Mouse (Mus musculus): ENCODE results near the gene Sema6d. TPM values are rescaled to one million over a fixed set of nuclear protein-coding genes. Genes with fewer than 3 reads are reported as not detected.

Gene Sema6d
- polyA plus RNA-seq, 1 experiment from 2014 or later = 49.0 TPM

- no peak overlapping the region for H3K4me3 ChIP-seq (replicated peaks; ENCODE audit: low read length)
- DNase-seq (ENCODE audit: low spot score) = no peak
- no peaks in the 10 kb centered on the region for H3K27me3 ChIP-seq (ENCODE audit: control insufficient read depth, insufficient read depth, low read length)
- ATAC-seq (ENCODE audit: low FRiP score) = no peak
- H3K9ac ChIP-seq = no peak overlapping the region
- no peak overlapping the region for H3K27ac ChIP-seq
- H3K36me3 ChIP-seq (replicated peaks; ENCODE audit: control insufficient read depth, insufficient read depth) = no peaks in the 10 kb centered on the region
- no peaks in the 10 kb centered on the region for H3K9me3 ChIP-seq (ENCODE audit: control insufficient read depth, low read length)
- H3K4me2 ChIP-seq (replicated peaks) = no peak overlapping the region
- H3K4me1 ChIP-seq (replicated peaks; ENCODE audit: control insufficient read depth, insufficient read depth, low read length) = no peaks in the 10 kb centered on the region
- WGBS = 94% methylated on average over 5 of the region's 5 CpGs
Observed at GRCm38 (mm10) chr2:124397304-124397703, 307.5 kb downstream of the Sema6d start.

GRCm38 (mm10) chr2:124399611-124400010, 309.8 kb downstream of the Sema6d start:
- DNase-seq (ENCODE audit: low spot score) = no peak
- Histone ChIP-seq H3K9ac (no peak overlapping the region), H3K9me3 (ENCODE audit: control insufficient read depth, low read length) (no peaks in the 10 kb centered on the region), H3K4me3 (replicated peaks; ENCODE audit: low read length) (no peak overlapping the region), H3K4me1 (replicated peaks; ENCODE audit: control insufficient read depth, insufficient read depth, low read length) (no peaks in the 10 kb centered on the region), H3K27me3 (ENCODE audit: control insufficient read depth, insufficient read depth, low read length) (no peaks in the 10 kb centered on the region), H3K27ac (no peak overlapping the region), H3K36me3 (replicated peaks; ENCODE audit: control insufficient read depth, insufficient read depth) (no peaks in the 10 kb centered on the region), H3K4me2 (replicated peaks) (no peak overlapping the region)
- ATAC-seq (ENCODE audit: low FRiP score) = no peak
- 96% methylated on average over 2 of the region's 2 CpGs for WGBS

GRCm38 (mm10) chr2:124401727-124402380, 312.1 kb downstream of the Sema6d start:
- Histone ChIP-seq H3K4me3 (replicated peaks; ENCODE audit: low read length) (no peak overlapping the region), H3K36me3 (replicated peaks; ENCODE audit: control insufficient read depth, insufficient read depth) (no peaks in the 10 kb centered on the region), H3K4me2 (replicated peaks) (no peak overlapping the region), H3K9ac (no peak overlapping the region), H3K4me1 (replicated peaks; ENCODE audit: control insufficient read depth, insufficient read depth, low read length) (no peaks in the 10 kb centered on the region), H3K9me3 (ENCODE audit: control insufficient read depth, low read length) (no peaks in the 10 kb centered on the region), H3K27ac (no peak overlapping the region), H3K27me3 (ENCODE audit: control insufficient read depth, insufficient read depth, low read length) (no peaks in the 10 kb centered on the region)
- 62% methylated on average over 6 of the region's 6 CpGs for whole genome bisulfite sequencing
- ATAC-seq (ENCODE audit: low FRiP score) (no peak), DNase-seq (ENCODE audit: low spot score) (no peak)

GRCm38 (mm10) chr2:124403571-124403970, 313.8 kb downstream of the Sema6d start:
- no peak for ATAC-seq (ENCODE audit: low FRiP score)
- WGBS = 75% methylated on average over 8 of the region's 8 CpGs
- no peaks in the 10 kb centered on the region for H3K4me1 ChIP-seq (replicated peaks; ENCODE audit: control insufficient read depth, insufficient read depth, low read length)

GRCm38 (mm10) chr2:124403981-124404380, 314.2 kb downstream of the Sema6d start:
- Histone ChIP-seq H3K27me3 (ENCODE audit: control insufficient read depth, insufficient read depth, low read length) (no peaks in the 10 kb centered on the region), H3K4me3 (replicated peaks; ENCODE audit: low read length) (no peak overlapping the region), H3K4me2 (replicated peaks) (no peak overlapping the region), H3K4me1 (replicated peaks; ENCODE audit: control insufficient read depth, insufficient read depth, low read length) (no peaks in the 10 kb centered on the region), H3K27ac (no peak overlapping the region), H3K9me3 (ENCODE audit: control insufficient read depth, low read length) (no peaks in the 10 kb centered on the region), H3K36me3 (replicated peaks; ENCODE audit: control insufficient read depth, insufficient read depth) (no peaks in the 10 kb centered on the region), H3K9ac (no peak overlapping the region)
- ATAC-seq (ENCODE audit: low FRiP score) (no peak), DNase-seq (ENCODE audit: low spot score) (no peak)
- 56% methylated on average over 6 of the region's 6 CpGs for WGBS

More at GRCm38 (mm10) chr2:124403571-124403970, 313.8 kb downstream of the Sema6d start:
- Histone ChIP-seq H3K27me3 (ENCODE audit: control insufficient read depth, insufficient read depth, low read length) (no peaks in the 10 kb centered on the region), H3K4me3 (replicated peaks; ENCODE audit: low read length) (no peak overlapping the region), H3K27ac (no peak overlapping the region), H3K9me3 (ENCODE audit: control insufficient read depth, low read length) (no peaks in the 10 kb centered on the region), H3K9ac (no peak overlapping the region), H3K36me3 (replicated peaks; ENCODE audit: control insufficient read depth, insufficient read depth) (no peaks in the 10 kb centered on the region), H3K4me2 (replicated peaks) (no peak overlapping the region)
- DNase-seq (ENCODE audit: low spot score) = no peak

GRCm38 (mm10) chr2:124404631-124405562, 315.1 kb downstream of the Sema6d start:
- H3K4me2 ChIP-seq (replicated peaks) = no peak overlapping the region
- H3K4me1 ChIP-seq (replicated peaks; ENCODE audit: control insufficient read depth, insufficient read depth, low read length) = no peaks in the 10 kb centered on the region
- ATAC-seq (ENCODE audit: low FRiP score) (no peak), DNase-seq (ENCODE audit: low spot score) (no peak)
- WGBS = 74% methylated on average over 6 of the region's 6 CpGs
- no peak overlapping the region for H3K9ac ChIP-seq
- no peak overlapping the region for H3K27ac ChIP-seq
- no peaks in the 10 kb centered on the region for H3K36me3 ChIP-seq (replicated peaks; ENCODE audit: control insufficient read depth, insufficient read depth)
- H3K27me3 ChIP-seq (ENCODE audit: control insufficient read depth, insufficient read depth, low read length) = no peaks in the 10 kb centered on the region
- H3K9me3 ChIP-seq (ENCODE audit: control insufficient read depth, low read length) = no peaks in the 10 kb centered on the region
- no peak overlapping the region for H3K4me3 ChIP-seq (replicated peaks; ENCODE audit: low read length)

GRCm38 (mm10) chr2:124408956-124409355, 319.2 kb downstream of the Sema6d start:
- H3K9ac ChIP-seq = no peak overlapping the region
- no peaks in the 10 kb centered on the region for H3K27me3 ChIP-seq (ENCODE audit: control insufficient read depth, insufficient read depth, low read length)
- no peaks in the 10 kb centered on the region for H3K9me3 ChIP-seq (ENCODE audit: control insufficient read depth, low read length)
- H3K27ac ChIP-seq = no peak overlapping the region
- no peaks in the 10 kb centered on the region for H3K4me1 ChIP-seq (replicated peaks; ENCODE audit: control insufficient read depth, insufficient read depth, low read length)
- H3K4me2 ChIP-seq (replicated peaks) = no peak overlapping the region
- ATAC-seq (ENCODE audit: low FRiP score) = no peak
- H3K36me3 ChIP-seq (replicated peaks; ENCODE audit: control insufficient read depth, insufficient read depth) = no peaks in the 10 kb centered on the region
- no peak for DNase-seq (ENCODE audit: low spot score)
- H3K4me3 ChIP-seq (replicated peaks; ENCODE audit: low read length) = no peak overlapping the region
- 95% methylated on average over 1 of the region's 1 CpGs for WGBS

GRCm38 (mm10) chr2:124416730-124417129, 327.0 kb downstream of the Sema6d start:
- no peaks in the 10 kb centered on the region for H3K36me3 ChIP-seq (replicated peaks; ENCODE audit: control insufficient read depth, insufficient read depth)
- H3K9ac ChIP-seq = no peak overlapping the region
- H3K9me3 ChIP-seq (ENCODE audit: control insufficient read depth, low read length) = no peaks in the 10 kb centered on the region
- no peak overlapping the region for H3K4me3 ChIP-seq (replicated peaks; ENCODE audit: low read length)
- ATAC-seq (ENCODE audit: low FRiP score) (no peak), DNase-seq (ENCODE audit: low spot score) (no peak)
- H3K27me3 ChIP-seq (ENCODE audit: control insufficient read depth, insufficient read depth, low read length) = no peaks in the 10 kb centered on the region
- no peak overlapping the region for H3K4me2 ChIP-seq (replicated peaks)
- no peak overlapping the region for H3K27ac ChIP-seq
- WGBS = 79% methylated on average over 3 of the region's 3 CpGs
- no peaks in the 10 kb centered on the region for H3K4me1 ChIP-seq (replicated peaks; ENCODE audit: control insufficient read depth, insufficient read depth, low read length)

GRCm38 (mm10) chr2:124418319-124418718, 328.6 kb downstream of the Sema6d start:
- Histone ChIP-seq H3K36me3 (replicated peaks; ENCODE audit: control insufficient read depth, insufficient read depth) (no peaks in the 10 kb centered on the region), H3K4me2 (replicated peaks) (no peak overlapping the region), H3K9ac (no peak overlapping the region), H3K4me3 (replicated peaks; ENCODE audit: low read length) (no peak overlapping the region), H3K27me3 (ENCODE audit: control insufficient read depth, insufficient read depth, low read length) (no peaks in the 10 kb centered on the region), H3K4me1 (replicated peaks; ENCODE audit: control insufficient read depth, insufficient read depth, low read length) (no peaks in the 10 kb centered on the region), H3K27ac (no peak overlapping the region), H3K9me3 (ENCODE audit: control insufficient read depth, low read length) (no peaks in the 10 kb centered on the region)
- DNase-seq (ENCODE audit: low spot score) = no peak
- 97% methylated on average over 2 of the region's 2 CpGs for WGBS
- ATAC-seq (ENCODE audit: low FRiP score) = no peak
